In the genomic region with DNA sequence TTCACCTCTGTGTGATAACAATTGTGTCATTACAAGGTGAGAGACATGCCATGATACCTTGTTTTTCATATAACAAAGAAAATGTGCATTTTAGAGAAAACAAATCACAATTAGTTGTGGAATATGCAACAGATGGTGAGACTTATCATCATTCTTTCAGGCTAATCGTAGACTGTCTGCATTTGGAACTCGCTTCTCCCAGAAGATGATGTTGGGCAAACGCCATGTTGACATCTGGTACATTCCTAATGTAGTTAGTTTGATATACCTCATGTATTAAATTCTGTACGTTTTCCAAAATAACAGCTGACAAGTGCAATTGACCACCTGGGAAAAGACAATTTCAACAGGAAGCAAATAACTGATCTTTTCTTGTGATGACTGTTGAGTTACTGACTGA, we compare ENCODE assay signal across 18 mouse cellular contexts.
A peak's percentile ranks its signal among the peaks of the same experiment; 100 is the strongest.
DNase-seq lines count a peak whose midpoint lies in the region; ATAC-seq lines count a peak whose summit lies in the region.
"Had no signal": no experiment of that assay in that cellular context is flagged by ENCODE, and none has a peak within 500 bp of the region (broad histone marks: within the 10 kb centered on the region; RNA-seq: fewer than 3 reads in every experiment).

No protein-coding gene starts in this region.

- H3K27me3 ChIP-seq in hindbrain, embryonic 15.5 days: no peaks in the 10 kb centered on the region
- H3K27me3 ChIP-seq in hindbrain, embryonic 11.5 days (ENCODE audit: control insufficient read depth, insufficient read depth, low read length): no peaks in the 10 kb centered on the region
- H3K27me3 ChIP-seq: embryonic facial prominence, embryonic 12.5 days; heart, embryonic 12.5 days had no signal

- no peak overlapping the region for H3K27ac ChIP-seq in hindbrain, embryonic 15.5 days (replicated peaks)
- H3K27ac ChIP-seq in hindbrain, embryonic 11.5 days (ENCODE audit: low read depth, low read length): no peak overlapping the region
- H3K27ac ChIP-seq: embryonic facial prominence, embryonic 12.5 days had no signal

- H3K36me3 ChIP-seq in hindbrain, embryonic 15.5 days: no peaks in the 10 kb centered on the region
- H3K36me3 ChIP-seq in hindbrain, embryonic 11.5 days (ENCODE audit: control insufficient read depth, insufficient read depth, low read length): no peaks in the 10 kb centered on the region
- H3K36me3 ChIP-seq: embryonic facial prominence, embryonic 12.5 days; heart, embryonic 12.5 days had no signal

- DNase-seq in hindbrain, embryonic 11.5 days (ENCODE audit: low spot score): no peak
- peak; percentile 51 for DNase-seq in brain, adult 2 months (ENCODE audit: low read depth, low spot score)
- DNase-seq in brain, embryonic 18.5 days (ENCODE audit: low read depth, low spot score): peak; percentile 4
- peak; percentile 32 to 49 for DNase-seq in layer of hippocampus, adult 18-20 months (ENCODE audit: low spot score in 2 of 2)
- no peak for DNase-seq in heart, adult 18-20 months
- DNase-seq in B cell, adult 2 months: no peak
- no peak for DNase-seq in embryo, embryonic 10 days (ENCODE audit: low spot score)
- DNase-seq: adrenal gland, postnatal 25 days; kidney, postnatal 36 days; liver; thymus, adult 2 months had no signal

- 61% methylated on average over 4 of the region's 4 CpGs for WGBS in hindbrain, embryonic 15.5 days
- whole genome bisulfite sequencing in hindbrain, embryonic 11.5 days: 87% methylated on average over 4 of the region's 4 CpGs

- H3K4me1 ChIP-seq in hindbrain, embryonic 15.5 days (replicated peaks): no peaks in the 10 kb centered on the region
- no peaks in the 10 kb centered on the region for H3K4me1 ChIP-seq in hindbrain, embryonic 11.5 days (replicated peaks; ENCODE audit: control insufficient read depth, insufficient read depth, low read length)
- H3K4me1 ChIP-seq: embryonic facial prominence, embryonic 12.5 days; heart, embryonic 12.5 days had no signal

- ATAC-seq in hindbrain, embryonic 15.5 days (ENCODE audit: low FRiP score, low read depth): peak; percentile 66; the same call in 1 of the 2 replicates
- no peak for ATAC-seq in hindbrain, embryonic 11.5 days (ENCODE audit: low FRiP score)
- ATAC-seq: activated CD4-positive, CD25-positive, alpha-beta regulatory T cell, adult 4 months; lung, postnatal 0 days had no signal

- no peak overlapping the region for H3K4me3 ChIP-seq in hindbrain, embryonic 15.5 days
- H3K4me3 ChIP-seq in hindbrain, embryonic 11.5 days (ENCODE audit: low read depth, low read length): no peak overlapping the region
- H3K4me3 ChIP-seq: embryonic facial prominence, embryonic 12.5 days; heart, embryonic 12.5 days; myocyte had no signal

- H3K9ac ChIP-seq in hindbrain, embryonic 15.5 days: no peak overlapping the region
- H3K9ac ChIP-seq in hindbrain, embryonic 11.5 days (ENCODE audit: low read depth, low read length): no peak overlapping the region
- H3K9ac ChIP-seq: embryonic facial prominence, embryonic 12.5 days; heart, embryonic 12.5 days had no signal

- H3K4me2 ChIP-seq in hindbrain, embryonic 15.5 days: no peak overlapping the region
- no peak overlapping the region for H3K4me2 ChIP-seq in hindbrain, embryonic 11.5 days (replicated peaks; ENCODE audit: low read depth, low read length)
- H3K4me2 ChIP-seq: embryonic facial prominence, embryonic 12.5 days; heart, embryonic 12.5 days; midbrain, embryonic 11.5 days had no signal

- no peaks in the 10 kb centered on the region for H3K9me3 ChIP-seq in hindbrain, embryonic 15.5 days
- no peaks in the 10 kb centered on the region for H3K9me3 ChIP-seq in hindbrain, embryonic 11.5 days (ENCODE audit: control insufficient read depth, low read length)
- H3K9me3 ChIP-seq: embryonic facial prominence, embryonic 12.5 days had no signal

Comparison
In these comparisons a context has a peak if more than half of its experiments do, and no peak if none do; other contexts are left out.
1. DNase-seq: peak in brain, adult 2 months (single experiment), brain, embryonic 18.5 days (single experiment) and layer of hippocampus, adult 18-20 months (2 of 2); none in hindbrain, embryonic 11.5 days (single experiment), heart, adult 18-20 months (0 of 2), B cell, adult 2 months (0 of 2) and embryo, embryonic 10 days (single experiment).